Mouse (Mus musculus): ENCODE measurements around the gene Sox18. TPM values are rescaled to one million over a fixed set of nuclear protein-coding genes. Genes with fewer than 3 reads are reported as not detected.

Gene Sox18
- total RNA-seq, 2 experiments from 2014 or later: not detected

- no peak for ATAC-seq (replicated peaks; ENCODE audit: low FRiP score, poor library complexity, severe bottlenecking)
These were observed 11.9 kb upstream of the Sox18 start for GRCm38 (mm10) chr2:181683381-181683780.

GRCm38 (mm10) chr2:181681978-181682377 lies 10.5 kb upstream of the Sox18 start:
- no peak for ATAC-seq (replicated peaks; ENCODE audit: low FRiP score, poor library complexity, severe bottlenecking)

- ATAC-seq (replicated peaks; ENCODE audit: low FRiP score, poor library complexity, severe bottlenecking): no peak
These were observed 9.3 kb upstream of the Sox18 start for GRCm38 (mm10) chr2:181680716-181681117.

GRCm38 (mm10) chr2:181679951-181680715 lies 8.7 kb upstream of the Sox18 start, which contains the start of gene Tcea2:
Gene Tcea2 (plus strand): TSS chr2:181680310.
- no peak for ATAC-seq (replicated peaks; ENCODE audit: low FRiP score, poor library complexity, severe bottlenecking)

DNA sequence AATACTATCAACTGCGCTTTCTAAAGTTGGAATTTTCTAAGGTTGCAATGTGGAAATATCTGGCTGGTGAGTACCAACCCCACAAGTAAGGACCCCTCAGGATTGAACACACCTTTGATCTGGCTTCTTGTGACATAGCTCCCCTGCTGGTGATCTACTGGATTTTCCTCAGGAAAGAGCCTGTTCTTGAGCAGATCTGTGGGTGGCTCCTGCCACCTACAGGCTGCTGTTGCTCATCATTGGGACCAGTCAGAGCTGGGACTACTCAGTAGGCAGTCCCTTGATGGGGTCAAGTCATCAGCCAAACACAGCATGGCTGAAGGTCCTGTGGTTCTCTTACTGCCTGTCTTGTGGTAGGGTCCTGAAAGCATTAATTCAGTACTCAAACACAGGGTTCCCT lies 7.3 kb upstream of the Sox18 start:
- ATAC-seq (replicated peaks; ENCODE audit: low FRiP score, poor library complexity, severe bottlenecking): peak; percentile 44; the same call in 1 of the 2 replicates

- ATAC-seq (replicated peaks; ENCODE audit: low FRiP score, poor library complexity, severe bottlenecking): no peak
These were observed 6.3 kb upstream of the Sox18 start for GRCm38 (mm10) chr2:181677755-181678098.

DNA sequence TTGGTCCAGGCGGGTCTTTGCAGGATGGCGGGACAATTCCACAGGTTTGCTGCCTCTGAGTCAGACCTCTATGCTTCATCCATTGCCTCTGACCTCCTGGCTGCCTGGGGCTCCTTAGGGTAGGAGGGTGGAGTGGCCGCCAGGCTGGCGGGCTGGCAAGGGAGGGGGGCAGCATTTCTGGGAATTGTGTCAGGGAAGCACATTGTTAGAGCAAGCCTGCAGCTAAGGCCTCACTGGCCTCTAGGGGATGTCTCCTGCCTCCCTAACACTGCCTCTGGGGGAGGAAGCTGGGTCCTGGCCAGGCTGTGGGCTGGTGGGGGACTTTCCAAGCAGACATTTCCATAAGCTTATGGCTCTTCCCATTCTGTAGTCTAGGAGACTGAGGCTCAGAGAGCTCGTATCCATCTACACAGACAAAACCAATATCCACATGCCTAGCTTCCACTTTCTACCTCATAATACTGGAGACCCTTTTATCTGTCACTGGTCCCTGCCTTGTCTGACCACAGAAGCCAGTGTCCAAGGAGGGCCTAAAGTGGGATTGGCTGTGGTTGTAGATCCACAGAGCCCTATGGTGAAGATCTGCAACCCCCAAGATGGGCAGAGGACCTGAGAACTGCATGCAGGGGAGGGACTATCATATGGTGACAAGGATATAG lies 5.8 kb upstream of the Sox18 start:
- ATAC-seq (replicated peaks; ENCODE audit: low FRiP score, poor library complexity, severe bottlenecking): no peak

DNA sequence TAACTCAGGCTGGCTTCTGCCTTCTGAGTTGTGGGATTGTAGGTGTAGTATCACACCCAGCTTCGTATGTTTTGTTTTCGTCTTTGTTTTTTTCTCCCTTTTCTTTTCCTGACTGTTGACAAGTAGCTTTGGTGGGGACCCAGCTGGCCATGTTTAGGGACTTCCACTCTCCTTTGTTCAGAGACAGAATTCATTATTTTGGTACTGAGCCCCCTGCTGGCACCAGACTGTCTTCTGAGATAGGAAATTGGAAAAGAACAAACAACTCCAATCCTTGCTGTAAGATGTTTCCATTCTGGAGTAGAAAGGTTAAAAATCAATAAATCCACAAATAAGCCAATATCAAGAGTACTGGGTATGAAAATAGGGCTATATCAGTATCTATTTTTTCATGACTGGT lies 5.0 kb upstream of the Sox18 start:
- no peak for ATAC-seq (replicated peaks; ENCODE audit: low FRiP score, poor library complexity, severe bottlenecking)

GRCm38 (mm10) chr2:181675454-181675853 lies 4.0 kb upstream of the Sox18 start:
- no peak for ATAC-seq (replicated peaks; ENCODE audit: low FRiP score, poor library complexity, severe bottlenecking)

- ATAC-seq (replicated peaks; ENCODE audit: low FRiP score, poor library complexity, severe bottlenecking): no peak
These were observed 3.5 kb upstream of the Sox18 start for GRCm38 (mm10) chr2:181674934-181675333.

DNA sequence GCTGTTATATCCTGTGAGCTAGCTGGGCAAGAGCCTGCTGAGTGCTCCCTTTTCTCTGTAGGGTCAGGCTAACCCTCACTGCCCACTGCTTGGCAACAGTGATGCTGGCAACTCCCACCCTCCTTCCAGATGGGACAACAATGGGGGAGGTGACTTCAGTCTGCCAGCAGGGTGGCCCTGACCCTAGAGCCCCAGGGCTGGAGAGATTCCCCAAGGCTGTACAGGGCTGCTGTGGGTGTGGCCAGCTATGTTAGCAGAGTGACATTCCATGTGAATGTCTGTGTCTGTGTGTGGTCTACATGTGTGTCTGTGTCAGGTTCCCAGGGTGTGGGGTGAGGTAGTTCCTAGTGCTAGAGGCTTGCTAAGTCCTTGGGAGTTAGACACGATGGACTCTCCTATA lies 2.1 kb upstream of the Sox18 start:
- no peak for ATAC-seq (replicated peaks; ENCODE audit: low FRiP score, poor library complexity, severe bottlenecking)

DNA sequence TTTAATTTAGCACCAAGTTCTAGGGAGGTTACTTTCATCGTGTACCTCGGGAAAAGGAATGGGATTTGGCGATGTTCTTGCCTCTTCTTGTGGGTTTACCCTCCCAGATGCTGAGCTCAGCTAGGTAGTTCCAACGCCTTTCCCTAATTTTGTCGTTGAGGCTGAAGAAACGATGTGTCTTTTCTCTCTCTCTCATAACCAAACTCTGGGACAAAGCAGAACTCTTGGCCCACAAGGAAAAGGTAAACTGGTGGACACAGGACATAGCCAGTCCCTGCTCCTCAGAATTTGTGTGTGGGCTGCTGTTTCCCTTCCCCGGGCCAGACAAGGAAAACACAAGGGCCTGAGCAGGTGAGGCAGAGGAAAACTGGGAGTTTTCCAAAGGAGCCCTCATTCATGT lies 544 bp upstream of the Sox18 start:
- ATAC-seq (replicated peaks; ENCODE audit: low FRiP score, poor library complexity, severe bottlenecking): no peak

DNA sequence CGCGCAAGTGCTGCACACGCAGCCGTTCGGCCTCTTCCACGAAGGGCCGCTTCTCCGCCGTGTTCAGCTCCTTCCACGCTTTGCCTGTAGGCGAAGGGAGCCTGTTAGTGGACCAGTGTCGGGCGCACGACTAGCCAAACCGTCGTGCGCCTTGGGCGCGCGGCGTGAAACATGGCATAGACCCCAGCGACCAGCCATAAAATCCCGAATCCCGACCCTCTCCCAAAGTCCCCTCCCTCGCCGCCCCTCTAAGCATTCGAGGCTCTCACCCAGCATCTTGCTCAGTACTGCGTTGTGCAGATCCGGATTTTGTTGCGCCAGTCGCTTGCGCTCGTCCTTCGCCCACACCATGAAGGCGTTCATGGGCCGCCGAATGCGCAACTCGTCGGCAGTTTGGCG lies 528 bp downstream of the Sox18 start:
- no peak for ATAC-seq (replicated peaks; ENCODE audit: low FRiP score, poor library complexity, severe bottlenecking)

- no peak for ATAC-seq (replicated peaks; ENCODE audit: low FRiP score, poor library complexity, severe bottlenecking)
These were observed 1.0 kb downstream of the Sox18 start for GRCm38 (mm10) chr2:181670285-181670912.

- ATAC-seq (replicated peaks; ENCODE audit: low FRiP score, poor library complexity, severe bottlenecking): no peak
These were observed 8.2 kb downstream of the Sox18 start for GRCm38 (mm10) chr2:181663298-181663630.

GRCm38 (mm10) chr2:181662620-181663297 lies 8.7 kb downstream of the Sox18 start:
- ATAC-seq (replicated peaks; ENCODE audit: low FRiP score, poor library complexity, severe bottlenecking): no peak

- ATAC-seq (replicated peaks; ENCODE audit: low FRiP score, poor library complexity, severe bottlenecking): peak; percentile 40; the same call in 1 of the 2 replicates
These were observed 11.8 kb downstream of the Sox18 start for GRCm38 (mm10) chr2:181659609-181660055.

GRCm38 (mm10) chr2:181658930-181659555 lies 12.4 kb downstream of the Sox18 start:
- no peak for ATAC-seq (replicated peaks; ENCODE audit: low FRiP score, poor library complexity, severe bottlenecking)

- no peak for ATAC-seq (replicated peaks; ENCODE audit: low FRiP score, poor library complexity, severe bottlenecking)
These were observed 12.9 kb downstream of the Sox18 start for GRCm38 (mm10) chr2:181658528-181658927.

GRCm38 (mm10) chr2:181657441-181657840 lies 14.0 kb downstream of the Sox18 start:
- no peak for ATAC-seq (replicated peaks; ENCODE audit: low FRiP score, poor library complexity, severe bottlenecking)
